Mouse (Mus musculus) midbrain, embryonic 10.5 days (tissue): Measurements from ENCODE around the gene Dlgap5. TPM values are rescaled to one million over a fixed set of nuclear protein-coding genes. Genes with fewer than 3 reads are reported as not detected.

Experiments
- polyA plus RNA-seq: library from polyadenylated mRNA; unstranded; fragments of >200 nt; fragmentation: Nextera tagmentation; extraction: Ambion mirVana; gene quantifications from 2 replicates; pipeline ENCODE4 v1.2.1, GENCODE M21; 2016

The Dlgap5 gene
- polyA plus RNA-seq, 1 experiment from 2014 or later: 77.2 TPM

Other genes starting within 250 kb of the Dlgap5 start
- gene Gch1, start 229.0 kb downstream of the Dlgap5 start, polyA plus RNA-seq: 1.4 and 2.2 TPM in 2 replicates
- 55.8 and 57.6 TPM in 2 replicates for gene Wdhd1, start 141.6 kb downstream of the Dlgap5 start, polyA plus RNA-seq
- 3.3 and 4.6 TPM in 2 replicates for gene Socs4, start 141.5 kb downstream of the Dlgap5 start, polyA plus RNA-seq
- gene Mapk1ip1l, start 120.1 kb downstream of the Dlgap5 start, polyA plus RNA-seq: 99.6 and 101 TPM in 2 replicates
- gene Lgals3, start 50.7 kb downstream of the Dlgap5 start, polyA plus RNA-seq: 0.37 and 1.3 TPM in 2 replicates
- gene Fbxo34, start 32.0 kb upstream of the Dlgap5 start, polyA plus RNA-seq: 22.7 and 23.2 TPM in 2 replicates
- 14.7 and 17.4 TPM in 2 replicates for gene Atg14, start 152.2 kb upstream of the Dlgap5 start, polyA plus RNA-seq
- gene Ktn1, start 230.0 kb upstream of the Dlgap5 start, polyA plus RNA-seq: 67.1 and 72.3 TPM in 2 replicates